Mouse (Mus musculus) skeletal muscle tissue, adult 2 months (tissue): Measurements from ENCODE around the gene Aoc3.
"Not testable (repeated sequence)": the region's sequence is repeated elsewhere in the genome, so short reads cannot be mapped to it uniquely, and the experiment has no call there.

Experiments
- DNase-seq: peaks from one replicate; pipeline ENCODE4 v3.0.0-alpha.2; 2012; ENCODE audit warnings: low read depth, low spot score

Gene Aoc3

GRCm38 (mm10) chr11:101327311-101327710 is 3.1 kb upstream of the Aoc3 start:
- DNase-seq: no peak

GRCm38 (mm10) chr11:101328941-101329635 is 1.3 kb upstream of the Aoc3 start:
- DNase-seq: no peak

- not testable (repeated sequence) for DNase-seq
Measured at GRCm38 (mm10) chr11:101330961-101331360, 556 bp downstream of the Aoc3 start.

GRCm38 (mm10) chr11:101332537-101332936 is 2.1 kb downstream of the Aoc3 start:
- DNase-seq: no peak

GRCm38 (mm10) chr11:101334023-101334422 is 3.6 kb downstream of the Aoc3 start:
- DNase-seq: no peak

GRCm38 (mm10) chr11:101334516-101334915 is 4.1 kb downstream of the Aoc3 start:
- DNase-seq: no peak

- DNase-seq: no peak
Measured at GRCm38 (mm10) chr11:101335685-101336084, 5.3 kb downstream of the Aoc3 start.

- no peak for DNase-seq
Measured at GRCm38 (mm10) chr11:101338123-101338760, 7.8 kb downstream of the Aoc3 start.

- no peak for DNase-seq
Measured at GRCm38 (mm10) chr11:101347083-101347775, 16.8 kb downstream of the Aoc3 start.

GRCm38 (mm10) chr11:101348774-101349173 is 18.4 kb downstream of the Aoc3 start:
- DNase-seq: no peak

GRCm38 (mm10) chr11:101349216-101349615 is 18.8 kb downstream of the Aoc3 start:
- DNase-seq: no peak

GRCm38 (mm10) chr11:101351100-101351720 is 20.8 kb downstream of the Aoc3 start:
- no peak for DNase-seq

- no peak for DNase-seq
Measured at GRCm38 (mm10) chr11:101351721-101352111, 21.3 kb downstream of the Aoc3 start.

GRCm38 (mm10) chr11:101353436-101353835 is 23.0 kb downstream of the Aoc3 start:
- DNase-seq: no peak

- DNase-seq: no peak
Measured at GRCm38 (mm10) chr11:101354438-101355010, 24.1 kb downstream of the Aoc3 start.

- no peak for DNase-seq
Measured at GRCm38 (mm10) chr11:101355916-101356315, 25.5 kb downstream of the Aoc3 start.

GRCm38 (mm10) chr11:101357505-101358182 is 27.2 kb downstream of the Aoc3 start:
- DNase-seq: no peak

GRCm38 (mm10) chr11:101359776-101360175 is 29.4 kb downstream of the Aoc3 start:
- DNase-seq: no peak

GRCm38 (mm10) chr11:101360651-101361113 is 30.3 kb downstream of the Aoc3 start:
- DNase-seq: no peak

GRCm38 (mm10) chr11:101364531-101364931 is 34.1 kb downstream of the Aoc3 start:
- no peak for DNase-seq

GRCm38 (mm10) chr11:101367326-101367935 is 37.0 kb downstream of the Aoc3 start, which contains the start of gene G6pc:
Gene G6pc (plus strand): TSS chr11:101367561.
- no peak for DNase-seq
